Mouse (Mus musculus) intestine, postnatal 0 days (tissue): ENCODE results near the gene Rad51b. TPM values are rescaled to one million over a fixed set of nuclear protein-coding genes. Genes with fewer than 3 reads are reported as not detected.

Experiments
- ATAC-seq: fragments of 200-750 bp; cut with Nextera tagmentation; 2 replicates; pipeline ENCODE4 v1.8.0; 2017; ENCODE audit warnings: mild to moderate bottlenecking, moderate TSS enrichment, moderate library complexity
- H3K27ac ChIP-seq: fragments of 300-500 bp; sonication (generic); 2 replicates; pipeline ENCODE4 v1.5.1; 2014; ENCODE audit warnings: mild to moderate bottlenecking, low read depth, low read length, moderate library complexity
- H3K27me3 ChIP-seq: fragments of 300-500 bp; sonication (generic); replicated peaks from 2 replicates; pipeline ENCODE4 v1.6.1; 2014; ENCODE audit warnings: low read length, mixed read lengths; ENCODE audit not compliant: control insufficient read depth, insufficient read depth
- H3K36me3 ChIP-seq: fragments of 300-500 bp; sonication (generic); 2 replicates; pipeline ENCODE4 v1.6.1; 2014; ENCODE audit warnings: mild to moderate bottlenecking, moderate library complexity; ENCODE audit not compliant: control insufficient read depth, insufficient read depth
- H3K4me1 ChIP-seq: fragments of 300-500 bp; sonication (generic); replicated peaks from 2 replicates; pipeline ENCODE4 v1.6.1; 2014; ENCODE audit warnings: antibody characterized with exemption, low read length, mixed read lengths; ENCODE audit not compliant: control insufficient read depth, insufficient read depth
- H3K4me2 ChIP-seq: fragments of 300-500 bp; sonication (generic); replicated peaks from 2 replicates; pipeline ENCODE4 v1.6.1; 2014; ENCODE audit warnings: low read depth, mild to moderate bottlenecking, moderate library complexity
- H3K4me3 ChIP-seq: fragments of 300-500 bp; sonication (generic); 2 replicates; pipeline ENCODE4 v1.5.1; 2014; ENCODE audit warnings: low read depth, low read length
- H3K9ac ChIP-seq: fragments of 300-500 bp; sonication (generic); 2 replicates; pipeline ENCODE4 v1.6.1; 2014; ENCODE audit warnings: mild to moderate bottlenecking, low read depth, low read length
- H3K9me3 ChIP-seq: fragments of 300-500 bp; sonication (generic); 2 replicates; pipeline ENCODE4 v1.6.1; 2016; ENCODE audit warnings: mixed run types; ENCODE audit not compliant: control insufficient read depth
- CTCF ChIP-seq: sonication (generic); IDR thresholded peaks from 2 replicates; pipeline ENCODE4 v1.5.1; 2016; ENCODE audit warnings: low read depth, mild to moderate bottlenecking, control low read depth, antibody characterized with exemption, moderate library complexity
- WGBS: fragments of 180-500 bp; shearing (Covaris S2); extraction: QIAGEN DNeasy Blood & Tissue Kit; methylation state at CpG from one replicate; pipeline ENCODE4 v1.1.7; 2014; 5-methylcytosine and 5-hydroxymethylcytosine counted together
- polyA plus RNA-seq: library from polyadenylated mRNA; unstranded; fragments of >200 nt; fragmentation: Nextera tagmentation; extraction: Ambion mirVana; gene quantifications from 2 replicates; pipeline ENCODE4 v1.2.1, GENCODE M21; 2015

Gene Rad51b
- polyA plus RNA-seq, 1 experiment from 2014 or later = 1.9 TPM

DNA sequence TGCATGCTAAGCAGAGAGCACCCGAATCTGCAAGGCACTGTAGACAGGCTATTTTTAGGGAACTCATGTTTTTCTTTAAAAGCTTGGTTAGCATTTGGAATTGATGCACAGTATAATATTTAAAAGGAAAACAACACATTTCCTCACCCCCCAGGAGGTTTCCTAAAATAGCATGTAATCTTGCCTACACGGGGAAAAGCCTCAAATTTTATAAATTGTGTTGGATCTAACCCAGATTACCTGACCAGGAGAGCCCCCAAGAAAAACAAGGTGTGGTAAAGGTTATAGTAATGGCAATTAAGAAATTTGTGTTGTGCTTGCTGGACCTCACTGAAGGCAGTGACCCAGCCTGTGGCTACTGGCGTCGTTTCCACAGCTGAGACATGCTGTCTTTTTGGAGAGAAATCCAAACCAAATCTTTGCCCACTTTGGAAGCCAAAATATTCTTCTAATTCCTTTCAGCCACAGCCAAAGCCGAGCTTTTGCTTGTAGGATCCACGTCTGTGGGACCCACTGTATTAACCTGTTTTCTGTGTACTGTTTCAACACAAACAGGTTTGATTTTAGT lies 282.0 kb downstream of the Rad51b start:
- WGBS = 79% methylated on average over 6 of the region's 6 CpGs
- no peak for TF ChIP-seq CTCF
- H3K27ac ChIP-seq = no peak overlapping the region

DNA sequence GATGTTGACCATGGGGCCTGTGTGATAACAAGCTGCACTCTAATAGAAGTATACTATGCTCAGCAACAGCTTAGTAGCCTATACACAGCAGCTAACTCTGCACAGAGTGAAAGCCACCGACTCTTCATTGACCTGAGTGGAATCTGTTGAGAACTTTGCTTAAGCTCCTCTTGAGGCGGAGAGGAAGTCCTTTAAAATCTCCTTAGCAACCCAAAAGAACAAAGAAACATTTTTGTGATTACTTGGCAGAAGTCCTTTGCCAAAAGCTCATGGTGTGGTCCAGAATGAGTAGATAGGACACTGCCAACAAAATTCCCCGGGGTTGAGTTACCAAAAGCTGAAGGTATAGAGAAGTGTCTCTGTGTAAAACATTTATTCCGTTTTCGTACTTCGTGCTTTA lies 282.8 kb downstream of the Rad51b start:
- ATAC-seq = no peak
- Histone ChIP-seq H3K9me3 (no peaks in the 10 kb centered on the region), H3K27ac (no peak overlapping the region), H3K36me3 (no peaks in the 10 kb centered on the region), H3K4me2 (no peak overlapping the region), H3K27me3 (no peaks in the 10 kb centered on the region), H3K9ac (no peak overlapping the region), H3K4me1 (no peaks in the 10 kb centered on the region), H3K4me3 (no peak overlapping the region)
- TF ChIP-seq CTCF = no peak
- WGBS = 90% methylated on average over 6 of the region's 6 CpGs

More for the DNA sequence above, 282.0 kb downstream of the Rad51b start:
- Histone ChIP-seq H3K4me3 (no peak overlapping the region), H3K36me3 (no peaks in the 10 kb centered on the region), H3K9ac (no peak overlapping the region), H3K4me2 (no peak overlapping the region), H3K9me3 (no peaks in the 10 kb centered on the region), H3K4me1 (no peaks in the 10 kb centered on the region), H3K27me3 (no peaks in the 10 kb centered on the region)
- ATAC-seq = no peak

DNA sequence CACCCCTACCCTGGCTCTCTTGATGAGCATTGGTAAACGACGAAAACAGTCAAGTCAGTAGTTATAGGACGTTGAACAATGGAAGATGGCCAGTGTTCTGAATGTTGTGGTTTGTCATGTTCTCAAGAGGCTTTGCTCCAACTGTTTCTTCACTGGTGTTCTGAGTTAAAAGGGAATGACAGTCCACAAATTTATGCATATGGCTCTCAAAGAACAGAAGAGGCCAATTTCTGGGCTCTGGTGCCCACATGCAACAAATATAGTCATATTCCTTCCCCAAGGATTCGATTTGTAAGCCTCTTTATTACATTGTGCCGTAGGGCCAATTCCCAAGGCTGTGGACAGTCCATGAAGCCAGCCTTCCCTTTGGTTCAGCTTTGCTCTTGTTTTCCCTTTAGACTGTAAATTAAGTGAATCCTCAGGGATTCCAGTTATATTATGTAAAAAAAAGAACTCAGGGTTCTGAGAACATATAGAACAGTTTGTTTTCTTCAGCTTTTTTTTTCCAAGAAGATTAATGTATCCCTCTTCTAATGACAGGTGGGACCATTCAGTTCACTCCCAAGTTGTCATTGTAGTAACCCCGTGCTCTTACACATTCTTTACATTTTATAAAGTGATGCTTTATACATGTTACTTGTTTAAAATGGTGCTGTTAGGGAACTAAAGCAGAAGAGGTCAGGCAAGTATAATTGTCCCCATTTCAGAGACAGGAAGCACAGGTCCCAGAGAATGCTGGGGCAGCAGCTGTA lies 287.6 kb downstream of the Rad51b start:
- Histone ChIP-seq H3K4me1 (no peaks in the 10 kb centered on the region), H3K27me3 (no peaks in the 10 kb centered on the region), H3K4me3 (no peak overlapping the region), H3K9ac (no peak overlapping the region), H3K4me2 (no peak overlapping the region), H3K27ac (no peak overlapping the region), H3K36me3 (no peaks in the 10 kb centered on the region), H3K9me3 (no peaks in the 10 kb centered on the region)
- no peak for TF ChIP-seq CTCF
- ATAC-seq = no peak
- WGBS = 82% methylated on average over 6 of the region's 6 CpGs

DNA sequence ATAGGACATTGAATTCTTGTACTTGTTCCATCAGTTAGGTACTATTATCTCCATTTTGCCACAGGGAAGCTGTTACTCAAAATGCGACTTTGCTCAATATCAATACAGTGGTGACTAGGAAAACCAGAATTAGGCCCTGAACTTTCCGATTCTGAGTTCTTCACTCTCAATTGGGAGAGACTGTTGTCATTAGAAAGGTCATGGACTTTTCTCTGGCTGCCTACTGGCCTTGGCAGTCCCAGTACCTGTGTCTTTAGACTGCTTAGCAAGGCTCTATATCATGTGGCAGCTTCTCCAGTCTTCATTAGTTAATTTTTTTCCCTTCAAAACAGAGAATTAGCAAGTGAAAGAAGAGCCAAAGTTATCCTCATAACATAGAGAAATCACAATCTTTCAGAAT lies 288.3 kb downstream of the Rad51b start:
- WGBS = 96% methylated on average over 2 of the region's 2 CpGs
- no peak for TF ChIP-seq CTCF
- no peak for ATAC-seq
- H3K4me2 ChIP-seq = no peak overlapping the region
- H3K27me3 ChIP-seq = no peaks in the 10 kb centered on the region
- H3K4me3 ChIP-seq = no peak overlapping the region
- no peaks in the 10 kb centered on the region for H3K4me1 ChIP-seq
- no peaks in the 10 kb centered on the region for H3K36me3 ChIP-seq
- no peak overlapping the region for H3K27ac ChIP-seq
- no peaks in the 10 kb centered on the region for H3K9me3 ChIP-seq
- no peak overlapping the region for H3K9ac ChIP-seq

DNA sequence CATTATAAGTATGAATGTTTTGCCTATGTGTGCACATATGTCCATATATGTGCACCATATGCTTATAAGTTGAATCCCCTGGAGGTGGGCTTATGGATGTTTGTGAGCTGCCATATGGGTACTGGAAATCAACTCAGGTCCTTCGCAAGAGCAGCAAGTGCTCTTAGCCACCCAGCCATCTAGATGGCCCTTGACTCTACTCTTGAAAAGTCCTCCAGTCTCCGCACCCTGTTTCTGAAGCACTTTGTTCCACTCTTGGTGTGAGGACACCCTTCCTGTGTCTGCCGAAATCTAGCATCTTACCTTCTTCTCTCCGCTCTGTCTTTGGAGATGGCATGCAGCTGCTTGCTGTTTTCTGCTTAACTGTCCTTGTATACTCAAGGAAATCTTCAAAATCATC lies 291.7 kb downstream of the Rad51b start:
- no peaks in the 10 kb centered on the region for H3K27me3 ChIP-seq
- no peaks in the 10 kb centered on the region for H3K4me1 ChIP-seq
- no peak overlapping the region for H3K27ac ChIP-seq
- WGBS = 97% methylated on average over 4 of the region's 4 CpGs
- no peak for TF ChIP-seq CTCF
- ATAC-seq = no peak
- no peaks in the 10 kb centered on the region for H3K9me3 ChIP-seq
- no peak overlapping the region for H3K9ac ChIP-seq
- H3K36me3 ChIP-seq = no peaks in the 10 kb centered on the region
- H3K4me2 ChIP-seq = no peak overlapping the region
- H3K4me3 ChIP-seq = no peak overlapping the region

DNA sequence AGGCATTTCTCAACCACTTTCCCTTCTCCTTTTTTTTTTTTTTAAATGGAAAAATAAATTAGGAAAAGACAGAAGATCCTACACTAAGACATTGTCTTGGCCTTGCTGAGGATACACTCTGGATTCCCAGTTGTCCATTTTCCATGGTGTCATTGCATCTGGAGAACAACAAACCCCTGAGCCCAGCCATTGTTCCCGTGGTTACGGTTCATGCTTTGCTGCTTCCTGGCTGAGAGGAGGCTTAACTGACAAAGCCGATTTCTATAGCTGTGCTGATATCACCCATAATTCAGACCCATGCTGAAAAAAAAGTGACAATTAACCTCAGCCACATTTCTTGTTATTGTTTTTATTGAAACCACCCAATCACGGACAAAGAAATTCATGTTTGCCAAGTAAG lies 295.1 kb downstream of the Rad51b start:
- WGBS = 74% methylated on average over 4 of the region's 4 CpGs

More for the DNA sequence above, 295.1 kb downstream of the Rad51b start:
- H3K36me3 ChIP-seq = no peaks in the 10 kb centered on the region
- H3K9me3 ChIP-seq = no peaks in the 10 kb centered on the region
- H3K9ac ChIP-seq = no peak overlapping the region
- H3K4me1 ChIP-seq = peaks cover 3% of the 10 kb centered on the region; the same call in 1 of the 2 replicates
- no peaks in the 10 kb centered on the region for H3K27me3 ChIP-seq
- no peak overlapping the region for H3K4me2 ChIP-seq
- no peak for ATAC-seq
- no peak overlapping the region for H3K4me3 ChIP-seq
- no peak for TF ChIP-seq CTCF
- no peak overlapping the region for H3K27ac ChIP-seq
